Mouse (Mus musculus) liver, embryonic 14.5 days (tissue): ENCODE results near the gene Zfp771. TPM values are rescaled to one million over a fixed set of nuclear protein-coding genes. Genes with fewer than 3 reads are reported as not detected.
"Not testable (repeated sequence)": the region's sequence is repeated elsewhere in the genome, so short reads cannot be mapped to it uniquely, and the experiment has no call there.

Source experiments
- ATAC-seq: fragments of 200-750 bp; cut with Nextera tagmentation; 2 replicates; pipeline ENCODE4 v1.8.0; 2017; ENCODE audit warnings: moderate number of reproducible peaks, mild to moderate bottlenecking, moderate library complexity; ENCODE audit not compliant: insufficient read depth
- DNase-seq, 3 experiments: peaks; one replicate each; pipeline ENCODE4 v3.0.0-alpha.2; 2012 to 2013; ENCODE audit warnings: low read depth in 3 of 3, low spot score in 3 of 3
- H3K27ac ChIP-seq: fragments of 300-500 bp; sonication (generic); 2 replicates; pipeline ENCODE4 v1.5.1; 2014; ENCODE audit warnings: moderate library complexity, mild to moderate bottlenecking, control low read depth, inconsistent platforms
- H3K27me3 ChIP-seq: fragments of 300-500 bp; sonication (generic); 2 replicates; pipeline ENCODE4 v1.6.1; 2014; ENCODE audit warnings: mild to moderate bottlenecking, low read length, moderate library complexity; ENCODE audit not compliant: control insufficient read depth, insufficient read depth
- H3K36me3 ChIP-seq: fragments of 300-500 bp; sonication (generic); replicated peaks from 2 replicates; pipeline ENCODE4 v1.6.1; 2014; ENCODE audit warnings: low read depth; ENCODE audit not compliant: control insufficient read depth, insufficient read depth
- H3K4me1 ChIP-seq, 2 experiments: fragments of 200-500 bp in 1 of 2; fragments of 300-500 bp in 1 of 2; sonication (generic) in 1 of 2; replicated peaks; 2 replicates each; pipeline ENCODE4 v1.6.1; 2012 to 2014; ENCODE audit warnings: antibody characterized with exemption in 1 of 2, inconsistent platforms in 1 of 2, low read length in 1 of 2; ENCODE audit not compliant: control insufficient read depth in 2 of 2, insufficient read depth in 2 of 2
- H3K4me2 ChIP-seq: fragments of 300-500 bp; sonication (generic); 2 replicates; pipeline ENCODE4 v1.6.1; 2014; ENCODE audit warnings: low read depth, mild to moderate bottlenecking, control low read depth, moderate library complexity
- H3K4me3 ChIP-seq, 2 experiments: fragments of 200-500 bp in 1 of 2; fragments of 300-500 bp in 1 of 2; sonication (generic) in 1 of 2; 2 replicates each; pipeline ENCODE4 v1.5.1; 2012 to 2014; ENCODE audit warnings: low read depth in 2 of 2, low read length in 2 of 2, mild to moderate bottlenecking in 2 of 2, control low read depth in 1 of 2, inconsistent platforms in 1 of 2, moderate library complexity in 1 of 2; ENCODE audit not compliant: insufficient read depth in 1 of 2
- H3K9ac ChIP-seq: fragments of 300-500 bp; sonication (generic); replicated peaks from 2 replicates; pipeline ENCODE4 v1.6.1; 2014; ENCODE audit warnings: mild to moderate bottlenecking, control low read depth, moderate library complexity
- H3K9me3 ChIP-seq: fragments of 300-500 bp; sonication (generic); 2 replicates; pipeline ENCODE4 v1.6.1; 2016; ENCODE audit warnings: low read length, mixed read lengths; ENCODE audit not compliant: control insufficient read depth
- CTCF ChIP-seq: IDR thresholded peaks from 2 replicates; pipeline ENCODE4 v1.5.1; 2016; ENCODE audit warnings: antibody characterized with exemption, low read depth, control low read depth
- EP300 ChIP-seq: IDR thresholded peaks from 2 replicates; pipeline ENCODE4 v1.6.1; 2016; ENCODE audit warnings: antibody characterized with exemption, low read depth
- WGBS: fragments of 180-500 bp; shearing (Covaris S2); extraction: QIAGEN DNeasy Blood & Tissue Kit; methylation state at CpG from one replicate; pipeline ENCODE4 v1.1.7; 2014; ENCODE audit not compliant: insufficient replicate concordance; 5-methylcytosine and 5-hydroxymethylcytosine counted together
- polyA plus RNA-seq, 2 experiments: library from polyadenylated mRNA; depleted of rRNA in 1 of 2; stranded (reverse) in 1 of 2; unstranded in 1 of 2; fragments of >200 nt; fragmentation: Nextera tagmentation in 1 of 2; extraction: Ambion mirVana in 1 of 2; gene quantifications; 2 replicates each; pipeline versions ENCODE4 v1.2.1 to v1.2.3; 2012 to 2014

The Zfp771 gene
- polyA plus RNA-seq, 2 experiments: 11.0 to 19.6 TPM

GRCm38 (mm10) chr7:127234777-127235176 lies 9.3 kb upstream of the Zfp771 start:
- no peak for TF ChIP-seq CTCF
- TF ChIP-seq EP300: no peak
- DNase-seq: no peak
- Histone ChIP-seq H3K27me3 (no peaks in the 10 kb centered on the region), H3K4me2 (no peak overlapping the region), H3K9ac (no peak overlapping the region), H3K4me1 (peaks cover 8 to 11% of the 10 kb centered on the region in 2 experiments), H3K36me3 (peaks cover 17% of the 10 kb centered on the region), H3K4me3 (no peak overlapping the region), H3K27ac (no peak overlapping the region), H3K9me3 (no peaks in the 10 kb centered on the region)
- WGBS: 91% methylated on average over 2 of the region's 2 CpGs
- no peak for ATAC-seq

DNA sequence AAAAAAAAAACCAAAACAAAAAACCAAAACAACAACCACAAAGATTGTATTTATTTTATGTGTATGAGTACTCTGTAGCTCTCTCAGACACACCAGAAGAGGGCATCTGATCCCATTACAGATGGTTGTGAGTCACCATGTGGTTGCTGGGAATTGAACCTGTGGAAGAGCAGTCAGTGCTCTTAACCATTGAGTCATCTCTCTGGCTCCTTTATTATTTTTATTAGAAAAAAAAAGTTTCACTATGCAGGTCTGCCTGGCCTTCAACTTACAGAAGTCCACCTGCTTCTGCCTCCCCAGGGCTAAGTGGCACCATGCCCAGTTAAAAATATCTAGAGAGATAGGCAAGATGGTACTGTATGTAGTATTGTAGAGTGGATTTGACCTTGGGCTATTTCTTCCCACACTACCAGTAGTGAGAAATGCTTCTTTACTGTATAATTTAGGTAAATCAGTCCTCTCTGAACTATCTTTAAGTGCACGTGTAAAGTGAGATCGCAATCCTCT lies 660 bp upstream of the Zfp771 start:
- ATAC-seq: no peak
- H3K9me3 ChIP-seq: no peaks in the 10 kb centered on the region
- no peaks in the 10 kb centered on the region for H3K27me3 ChIP-seq
- no peaks in the 10 kb centered on the region; the same call in 1 of the 2 replicates for H3K36me3 ChIP-seq
- H3K4me2 ChIP-seq: peak overlapping the region; percentile 94
- WGBS: 31% methylated on average over 2 of the region's 2 CpGs
- peak overlapping the region; percentile 76 for H3K9ac ChIP-seq
- peak overlapping the region; percentile 82 to 87 for H3K4me3 ChIP-seq
- DNase-seq: no peak
- H3K27ac ChIP-seq: peak overlapping the region; percentile 65
- peaks cover 10 to 23% of the 10 kb centered on the region in 2 experiments for H3K4me1 ChIP-seq
- TF ChIP-seq EP300: no peak
- no peak for TF ChIP-seq CTCF

DNA sequence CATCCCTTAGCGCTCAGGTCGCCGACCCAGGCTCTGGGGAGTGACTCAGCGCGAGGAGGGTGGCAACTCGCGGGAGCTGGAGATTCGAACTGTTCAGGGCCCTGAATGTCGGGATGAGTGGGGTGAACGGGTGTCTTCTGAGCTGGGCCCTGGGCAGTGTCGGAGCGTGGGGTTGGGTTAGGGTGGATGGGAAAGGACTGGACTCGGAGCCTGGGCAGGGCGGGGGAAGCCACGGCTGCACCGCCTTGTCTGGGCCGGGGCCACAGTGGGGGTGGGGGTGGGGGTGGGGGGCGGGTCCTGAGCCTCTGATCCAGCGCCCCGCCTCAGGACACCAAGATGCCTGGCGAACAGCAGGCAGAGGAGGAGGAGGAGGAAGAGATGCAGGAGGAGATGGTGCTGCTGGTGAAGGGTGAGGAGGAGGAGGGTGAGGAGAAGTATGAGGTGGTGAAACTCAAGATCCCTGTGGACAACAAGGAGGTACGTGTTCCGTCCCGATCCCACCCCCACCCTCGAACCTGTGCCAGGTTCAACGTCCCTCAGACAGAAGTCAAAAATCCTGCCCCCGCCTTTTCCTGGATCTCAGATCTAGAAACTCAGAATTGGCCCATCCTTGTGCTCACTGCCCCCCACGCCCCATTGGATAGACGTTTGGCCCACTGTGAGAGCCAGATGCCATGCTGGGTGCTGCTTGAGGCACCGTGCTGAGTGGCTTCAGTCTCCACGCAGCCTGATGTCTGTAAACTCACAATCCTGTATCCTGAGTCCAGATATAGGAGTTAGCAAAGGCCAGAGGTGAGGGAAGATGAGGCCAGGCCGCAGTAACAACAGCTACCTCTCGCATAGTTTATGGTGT lies 810 bp downstream of the Zfp771 start:
- ATAC-seq (no peak; the same call in none of the 2 replicates), DNase-seq (no peak)
- no peaks in the 10 kb centered on the region for H3K9me3 ChIP-seq
- WGBS: 11% methylated on average over 33 of the region's 33 CpGs
- TF ChIP-seq CTCF (no peak; the same call in 1 of the 2 replicates), EP300 (no peak)
- no peaks in the 10 kb centered on the region; the same call in 1 of the 2 replicates for H3K36me3 ChIP-seq
- peak overlapping the region; percentile 84 for H3K9ac ChIP-seq
- H3K27ac ChIP-seq: peak overlapping the region; percentile 68
- peak overlapping the region; percentile 82 to 87 for H3K4me3 ChIP-seq
- H3K4me1 ChIP-seq: peaks cover 10 to 23% of the 10 kb centered on the region in 2 experiments
- H3K27me3 ChIP-seq: no peaks in the 10 kb centered on the region
- peak overlapping the region; percentile 94 for H3K4me2 ChIP-seq

DNA sequence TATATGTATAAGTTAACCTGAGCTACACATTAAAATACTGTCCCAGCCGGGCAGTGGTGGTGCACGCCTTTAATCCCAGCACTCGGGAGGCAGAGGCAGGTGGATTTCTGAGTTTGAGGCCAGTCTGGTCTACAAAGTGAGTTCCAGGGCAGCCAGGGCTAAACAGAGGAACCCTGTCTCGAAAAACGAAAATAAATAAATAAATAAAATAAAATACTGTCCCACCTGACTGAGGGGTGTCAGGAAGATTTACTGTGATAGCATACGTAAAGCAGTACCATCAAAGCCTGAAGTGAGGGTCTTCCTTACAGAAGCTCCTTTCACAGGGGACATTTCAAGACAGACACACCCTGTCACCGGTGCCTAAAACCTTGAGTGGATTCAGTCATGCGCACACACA lies 6.4 kb downstream of the Zfp771 start:
- not testable (repeated sequence) for H3K27me3 ChIP-seq, H3K4me3 ChIP-seq, H3K27ac ChIP-seq, H3K36me3 ChIP-seq, DNase-seq, H3K4me2 ChIP-seq, H3K9ac ChIP-seq, ATAC-seq, H3K9me3 ChIP-seq
- H3K4me1 ChIP-seq: peaks cover 10 to 25% of the 10 kb centered on the region in 2 experiments
- WGBS: 77% methylated on average over 8 of the region's 8 CpGs

DNA sequence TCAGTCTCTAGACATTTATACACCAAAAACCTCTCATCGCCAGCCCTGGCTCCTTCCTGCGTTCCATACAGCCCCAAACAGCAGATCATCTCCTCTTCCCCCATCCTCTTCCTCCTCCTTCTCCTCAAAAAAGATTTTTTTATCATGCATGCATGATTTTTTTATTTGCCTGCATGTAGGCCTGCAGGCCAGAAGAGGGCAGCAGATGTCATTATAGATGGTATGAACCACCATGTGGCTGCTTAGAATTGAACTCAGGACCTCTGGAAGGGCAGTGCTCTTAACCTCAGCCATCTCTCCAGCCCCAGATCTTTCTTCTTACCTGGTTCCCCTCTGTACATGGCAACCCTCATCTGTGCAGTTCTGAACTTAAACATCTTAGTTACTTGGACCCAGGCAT lies 8.3 kb downstream of the Zfp771 start:
- H3K9me3 ChIP-seq: no peaks in the 10 kb centered on the region
- no peak overlapping the region for H3K4me3 ChIP-seq
- no peak for ATAC-seq
- WGBS: 59% methylated on average over 2 of the region's 2 CpGs
- no peaks in the 10 kb centered on the region for H3K27me3 ChIP-seq
- peaks cover 12 to 24% of the 10 kb centered on the region in 2 experiments for H3K4me1 ChIP-seq
- DNase-seq: no peak
- no peaks in the 10 kb centered on the region for H3K36me3 ChIP-seq
- H3K4me2 ChIP-seq: no peak overlapping the region
- H3K27ac ChIP-seq: peak overlapping the region; percentile 21
- H3K9ac ChIP-seq: no peak overlapping the region
- TF ChIP-seq CTCF (peak; percentile 77), EP300 (no peak)
